Mouse (Mus musculus) MEL (cell line): ENCODE measurements at regions not wholly inside any gene's neighbourhood (a gene's known extent, or its start where the extent isn't known, plus 50 kb on each side); places are given as distances from the start of the nearest gene placed in this dataset.

ENCODE experiments used
- CTCF ChIP-seq, 3 experiments: IDR thresholded peaks in 2 of 3; conservative IDR thresholded peaks in 1 of 3; 2 replicates each; pipeline ENCODE4 v1.5.1; 2011 to 2012; ENCODE audit warnings: low read length in 3 of 3, low read depth in 2 of 3, mild to moderate bottlenecking in 2 of 3, improper control_type of control experiment in 1 of 3, inconsistent platforms in 1 of 3, mixed read lengths in 1 of 3, moderate library complexity in 1 of 3; ENCODE audit not compliant: control insufficient read depth in 1 of 3, insufficient read depth in 1 of 3, poor library complexity in 1 of 3, severe bottlenecking in 1 of 3
- ETS1 ChIP-seq: IDR thresholded peaks from 2 replicates; pipeline ENCODE4 v1.6.1; 2012; ENCODE audit warnings: low read depth, mild to moderate bottlenecking, inconsistent platforms, low read length, improper control_type of control experiment, moderate library complexity
- JUND ChIP-seq: IDR thresholded peaks from 2 replicates; pipeline ENCODE4 v1.6.1; 2011; ENCODE audit warnings: low read depth, mild to moderate bottlenecking, improper control_type of control experiment, low read length
- MAX ChIP-seq: IDR thresholded peaks from 2 replicates; pipeline ENCODE4 v1.6.1; 2011; ENCODE audit warnings: low read length, improper control_type of control experiment
- TCF12 ChIP-seq: IDR thresholded peaks from 2 replicates; pipeline ENCODE4 v1.6.1; 2014; ENCODE audit warnings: low read depth, mild to moderate bottlenecking, inconsistent platforms, low read length, improper control_type of control experiment, moderate library complexity
- UBTF ChIP-seq: IDR thresholded peaks from 2 replicates; pipeline ENCODE4 v1.6.1; 2012; ENCODE audit warnings: low read depth, mild to moderate bottlenecking, inconsistent platforms, low read length, improper control_type of control experiment, moderate library complexity, borderline replicate concordance; ENCODE audit not compliant: insufficient read depth
- ZC3H11A ChIP-seq: IDR thresholded peaks from 2 replicates; pipeline ENCODE4 v1.6.1; 2012; ENCODE audit warnings: low read depth, mild to moderate bottlenecking, inconsistent platforms, low read length, improper control_type of control experiment

DNA sequence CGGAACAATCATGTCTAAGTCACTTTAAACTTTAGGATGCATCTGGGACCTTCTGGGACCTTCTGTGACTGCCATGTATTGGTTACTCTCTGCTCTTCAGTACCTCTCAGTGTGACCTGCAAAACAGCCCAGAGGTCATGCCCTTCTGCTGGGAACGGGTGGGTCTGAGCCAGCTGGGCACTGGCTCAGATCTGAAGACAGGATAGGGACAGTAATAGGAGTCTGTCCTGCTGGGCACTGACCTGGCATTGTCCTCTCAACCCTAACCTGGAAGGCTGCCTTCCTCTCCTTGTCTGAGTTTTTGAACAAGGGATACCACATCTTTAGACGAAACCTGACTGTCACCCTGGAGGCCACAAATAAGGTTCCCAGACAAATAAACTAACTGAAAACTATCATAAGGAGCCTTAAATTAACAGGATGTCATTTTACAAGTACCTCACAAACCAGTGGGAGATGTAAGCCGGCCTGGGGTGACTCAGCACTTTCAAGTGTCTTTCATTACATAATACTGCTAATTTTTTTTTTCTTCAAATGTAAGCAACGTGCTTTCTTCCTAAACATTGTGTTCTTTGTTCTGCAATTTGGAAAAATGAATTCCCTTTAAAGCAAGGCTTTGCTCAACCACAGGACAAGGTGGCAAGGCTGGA is 306.4 kb upstream of the Dio3 start:
- TF ChIP-seq ZC3H11A (no peak), TCF12 (no peak), CTCF (IDR thresholded peaks at IDR 0.05 in 2 of 3, conservative IDR thresholded peaks at IDR 0.05 in 1 of 3; ENCODE audit: control insufficient read depth in 1 of 3, insufficient read depth in 1 of 3, low read depth in 2 of 3, low read length in 3 of 3, poor library complexity in 1 of 3, severe bottlenecking in 1 of 3) (no peak), UBTF (no peak), MAX (no peak), ETS1 (no peak), JUND (no peak)
